Mouse (Mus musculus) c-Kit-negative CD71-positive TER-119-positive erythroid progenitor cells, embryonic 14.5 days (primary cell): ENCODE data around the gene Gm20817.
"Not testable (repeated sequence)": the region's sequence is repeated elsewhere in the genome, so short reads cannot be mapped to it uniquely, and the experiment has no call there.

Source experiments
- DNase-seq: peaks from one replicate; pipeline ENCODE4 v3.0.0-alpha.2; 2013; ENCODE audit warnings: low read depth, low spot score

The Gm20817 gene

DNA sequence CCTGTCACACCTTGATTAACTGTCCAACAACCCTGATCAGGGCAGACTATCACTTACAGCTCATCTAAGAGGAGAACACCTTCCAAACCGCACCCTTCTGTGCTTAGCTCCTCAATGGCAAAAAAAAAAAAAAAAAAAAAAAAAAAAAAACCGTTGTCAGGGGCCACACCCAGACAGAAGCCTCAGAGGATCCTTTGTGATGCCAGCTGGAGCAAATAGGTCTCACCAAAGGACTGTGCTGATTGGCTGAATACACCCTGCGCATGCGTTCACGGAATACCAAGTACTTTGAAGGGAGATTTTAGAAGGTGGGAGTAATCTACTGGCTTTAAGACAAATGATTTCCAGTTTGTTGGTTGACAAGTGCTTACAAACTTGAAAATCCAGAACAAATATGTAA is at the start of gene Gm20817:
Gene Gm20817 (minus strand): TSS at position 101 of the 400 bp plus-strand sequence.
- not testable (repeated sequence) for DNase-seq
